Comparison of ENCODE assay signal across 11 mouse cellular contexts in genomic region chr10:60775473-60775872, GRCm38 (mm10). TPM values are rescaled to one million over a fixed set of nuclear protein-coding genes. Genes with fewer than 3 reads are reported as not detected.
DNase-seq lines count a peak whose midpoint lies in the region; ATAC-seq and TF ChIP-seq lines count a peak whose summit lies in the region.
"Had no signal": no experiment of that assay in that cellular context is flagged by ENCODE, and none has a peak within 500 bp of the region (broad histone marks: within the 10 kb centered on the region; RNA-seq: fewer than 3 reads in every experiment).

No protein-coding gene starts in this region.

- H3K36me3 ChIP-seq in E14TG2a.4 (ENCODE audit: insufficient read depth, low read length) = peaks cover 14% of the 10 kb centered on the region
- H3K36me3 ChIP-seq: liver, embryonic 15.5 days had no signal

- no peak for ATAC-seq in monocyte, adult 5-6 weeks (replicated peaks; ENCODE audit: insufficient number of reproducible peaks, low FRiP score, low TSS enrichment, poor library complexity, severe bottlenecking)

- H3K4me3 ChIP-seq in gastrocnemius, adult 2 months = no peak overlapping the region
- no peak overlapping the region for H3K4me3 ChIP-seq in lung, adult 2 months (replicated peaks; ENCODE audit: extremely low read depth, low read depth, low read length)
- H3K4me3 ChIP-seq in E14TG2a.4 (replicated peaks; ENCODE audit: low read length) = peak overlapping the region; percentile 72; the same call in 1 of the 2 replicates
- H3K4me3 ChIP-seq: embryonic facial prominence, embryonic 12.5 days; liver, embryonic 15.5 days had no signal

- H3K4me1 ChIP-seq in lung, adult 2 months (ENCODE audit: control insufficient read depth, insufficient read depth, low read length) = no peaks in the 10 kb centered on the region
- H3K4me1 ChIP-seq in E14TG2a.4 (replicated peaks; ENCODE audit: low read depth, low read length) = peaks cover 70% of the 10 kb centered on the region
- H3K4me1 ChIP-seq: liver, embryonic 15.5 days had no signal

- no peaks in the 10 kb centered on the region for H3K9me3 ChIP-seq in E14TG2a.4 (ENCODE audit: low read length)
- H3K9me3 ChIP-seq: embryonic facial prominence, embryonic 12.5 days; liver, embryonic 15.5 days had no signal

- 77% methylated on average over 6 of the region's 6 CpGs for WGBS in lung, adult 2 months

- H3K27me3 ChIP-seq in E14TG2a.4 (ENCODE audit: insufficient read depth, low read length) = peaks cover 27% of the 10 kb centered on the region
- H3K27me3 ChIP-seq: liver, embryonic 15.5 days had no signal

- no peak overlapping the region for H3K27ac ChIP-seq in gastrocnemius, adult 2 months
- H3K27ac ChIP-seq: embryonic facial prominence, embryonic 12.5 days; liver, embryonic 15.5 days had no signal

- peak; percentile 59 for TF ChIP-seq CTCF in gastrocnemius, adult 2 months (IDR thresholded peaks at IDR 0.05)
- peak; percentile 55 for TF ChIP-seq CTCF in lung, adult 2 months (IDR thresholded peaks at IDR 0.05; ENCODE audit: insufficient read depth, low read length)
- peak; percentile 94 for TF ChIP-seq CTCF in E14TG2a.4 (conservative IDR thresholded peaks at IDR 0.05; ENCODE audit: low read length)

- TF ChIP-seq POLR2A in lung, adult 2 months (IDR thresholded peaks at IDR 0.05; ENCODE audit: borderline replicate concordance, extremely low read depth, low read depth, low read length) = no peak

- no peak for DNase-seq in gastrocnemius, adult 2 months
- DNase-seq in gastrocnemius, adult 8-10 months (ENCODE audit: low spot score in 2 of 2) = no peak
- no peak for DNase-seq in lung, adult 2 months
- no peak for DNase-seq in lung, postnatal 25 days (ENCODE audit: low spot score)
- DNase-seq in induced T-regulatory cell, adult 2 months (ENCODE audit: low read depth) = peak; percentile 42
- no peak for DNase-seq in layer of hippocampus, postnatal 25 days (ENCODE audit: extremely low spot score in 1 of 2, low spot score in 1 of 2)
- DNase-seq: gastrocnemius, postnatal 14 days had no signal

- intact Hi-C loops in gastrocnemius, adult 2 months (cut with DNase I) = loop anchor here (5.0 kb wide), 1 partner anchor 292 kb away; no protein-coding TSS in a partner anchor

RNA-seq across cellular contexts. Expression of gene Slc29a3, which starts 22.9 kb away (rescaled TPM):
- 1 to 10 TPM; 1.4 to 2.7 TPM for total RNA-seq in gastrocnemius, adult 2 months (2021)
- total RNA-seq in gastrocnemius, adult 8-10 months (2022) = 1 to 10 TPM; 1.0 to 2.2 (median 1.7) TPM
- 8.0 and 10.0 TPM in 2 replicates for polyA plus RNA-seq in lung, adult 2 months (2012; rRNA removed)
- 5.0 to 8.1 TPM (median 5.5 TPM) in 3 replicates for total RNA-seq in monocyte, adult 5-6 weeks (2017)
- 10 to 100 TPM; 16.6 to 17.1 TPM for total RNA-seq in layer of hippocampus, postnatal 25 days (2021)

RNA-seq across cellular contexts. Expression of gene Unc5b, which starts 55.9 kb away (rescaled TPM):
- 1 to 10 TPM; 1.4 to 2.9 TPM for total RNA-seq in gastrocnemius, adult 2 months (2021)
- 1 to 10 TPM; 1.1 to 2.4 (median 1.8) TPM for total RNA-seq in gastrocnemius, adult 8-10 months (2022)
- 13.4 and 16.8 TPM in 2 replicates for polyA plus RNA-seq in lung, adult 2 months (2012; rRNA removed)
- total RNA-seq in monocyte, adult 5-6 weeks (2017) = 0.38 TPM in 1 of 3 replicates, not detected in the others
- total RNA-seq in layer of hippocampus, postnatal 25 days (2021) = 10 to 100 TPM; 15.9 to 16.4 TPM

Comparison
In these comparisons a context has a peak if more than half of its experiments do, and no peak if none do; other contexts are left out.
1. RNA of gene Unc5b, which starts 55.9 kb away (total RNA-seq): 15.9 to 16.4 TPM in layer of hippocampus, postnatal 25 days; 1.4 to 2.9 TPM in gastrocnemius, adult 2 months, 1.1 to 2.4 TPM in gastrocnemius, adult 8-10 months and 0.38 TPM in monocyte, adult 5-6 weeks; every median in the first group is over 4 times any median in the second.
2. Peak in every context shown above with its lines, with median percentiles within 50 percentile points of each other: CTCF ChIP-seq.